Mouse (Mus musculus) kidney, postnatal 10 days (tissue): ENCODE results near the gene Ube3b.
A peak's percentile ranks its signal among the peaks of the same experiment; 100 is the strongest.

Source experiments
- DNase-seq: peaks from one replicate; pipeline ENCODE4 v3.0.0; 2021; ENCODE audit warnings: mixed read lengths

Gene Ube3b

DNA sequence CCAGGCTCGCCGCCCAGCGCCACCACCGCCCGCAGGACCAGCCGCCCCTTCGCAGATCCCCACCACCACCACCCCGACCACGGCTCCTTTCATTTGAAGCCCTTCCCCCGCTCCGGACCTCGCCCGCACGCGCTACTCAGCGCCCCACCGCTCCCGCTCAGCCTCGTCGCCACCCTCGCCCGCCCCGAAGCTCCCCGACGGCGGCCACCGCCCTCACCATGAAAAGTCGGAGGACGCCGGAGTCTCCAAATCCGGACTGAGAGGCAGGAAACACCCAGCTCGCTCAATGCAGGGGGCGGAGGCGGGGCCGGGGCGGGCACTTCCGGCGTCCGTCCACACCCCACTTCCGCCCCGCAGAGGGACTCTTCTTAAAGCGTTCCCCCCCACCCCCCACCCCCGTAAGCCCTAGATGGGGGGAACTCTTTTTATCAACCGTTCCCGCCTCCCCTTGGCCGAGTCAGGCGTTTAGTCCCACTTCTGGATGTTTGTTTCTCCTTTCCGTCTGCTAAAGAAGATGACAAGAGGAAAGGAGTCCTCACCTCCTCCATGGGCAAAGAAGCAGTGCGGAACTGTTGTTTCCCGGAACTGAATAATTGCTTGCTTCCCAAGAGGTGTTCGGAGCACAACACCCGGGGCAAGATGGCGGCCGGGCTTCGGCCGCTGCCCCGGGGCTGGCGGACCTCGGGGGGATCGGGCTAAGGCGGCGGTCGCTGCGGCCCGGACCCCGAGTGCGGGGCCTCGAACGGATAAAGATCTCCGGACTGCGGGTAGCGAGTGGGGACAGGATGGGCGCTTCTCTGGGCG is at the start of gene Ube3b, which contains the start of gene Kctd10:
Ube3b (plus strand) TSS at position 399 of the 804 bp plus-strand sequence.
Kctd10 (minus strand) TSS at position 300 of the 804 bp plus-strand sequence.
- DNase-seq, result peak; percentile 94

DNA sequence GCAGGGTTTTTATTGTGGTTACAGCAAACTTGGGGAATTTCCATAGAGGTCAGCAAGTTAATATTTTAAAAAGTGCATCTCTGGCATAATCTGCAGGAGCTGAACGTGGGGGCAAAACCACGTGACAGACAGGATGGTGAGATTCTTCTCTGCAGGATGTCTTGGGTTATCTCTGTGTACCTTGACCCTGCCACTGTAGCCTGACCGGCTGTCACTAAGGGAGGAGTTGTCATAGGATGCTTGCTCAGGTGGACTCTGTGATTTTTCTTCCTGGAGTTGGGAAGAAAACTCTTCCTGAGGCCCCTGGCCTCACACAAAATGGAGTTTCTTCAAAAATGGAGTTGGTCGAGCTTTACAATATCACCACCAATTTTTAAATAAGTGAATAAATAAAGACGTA is 37.4 kb upstream of the Ube3b start:
- DNase-seq, result no peak

DNA sequence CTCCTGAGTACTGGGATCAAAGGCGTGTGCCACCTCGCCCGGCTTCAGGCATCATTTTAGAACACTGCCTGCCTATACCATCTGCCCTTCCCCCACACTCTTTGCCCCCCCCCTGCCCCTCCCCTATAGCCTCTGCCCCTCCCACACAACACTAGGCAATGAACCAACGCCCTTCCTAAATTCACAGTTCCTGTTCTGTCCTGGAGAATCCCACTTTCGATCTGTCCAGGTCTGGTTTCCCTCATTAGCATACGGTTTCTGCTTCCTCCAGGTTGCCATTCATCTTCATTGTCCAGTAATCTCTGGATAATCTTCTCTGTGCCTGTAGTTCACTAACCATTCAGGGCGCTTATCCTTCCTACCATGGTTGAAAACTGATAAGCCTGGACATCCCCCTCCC is 36.8 kb upstream of the Ube3b start:
- DNase-seq, result no peak

DNA sequence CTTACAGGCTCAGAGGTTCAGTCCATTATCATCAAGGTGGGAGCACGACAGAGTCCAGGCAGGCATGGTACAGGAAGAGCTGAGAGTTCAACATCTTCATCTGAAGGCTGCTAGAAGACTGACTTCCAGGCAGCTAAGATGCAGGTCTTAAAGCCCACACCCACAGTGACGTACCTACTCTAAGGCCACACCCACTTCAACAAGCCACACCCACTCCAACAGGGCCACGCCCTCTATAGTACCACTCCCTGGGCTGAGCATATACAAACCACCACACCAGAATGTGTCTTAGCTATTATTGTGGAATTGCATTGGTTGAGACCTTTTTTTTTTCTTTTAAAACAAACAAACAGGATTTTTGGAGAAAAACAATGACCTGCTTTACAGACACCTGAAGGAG is 34.9 kb upstream of the Ube3b start:
- DNase-seq, result no peak

DNA sequence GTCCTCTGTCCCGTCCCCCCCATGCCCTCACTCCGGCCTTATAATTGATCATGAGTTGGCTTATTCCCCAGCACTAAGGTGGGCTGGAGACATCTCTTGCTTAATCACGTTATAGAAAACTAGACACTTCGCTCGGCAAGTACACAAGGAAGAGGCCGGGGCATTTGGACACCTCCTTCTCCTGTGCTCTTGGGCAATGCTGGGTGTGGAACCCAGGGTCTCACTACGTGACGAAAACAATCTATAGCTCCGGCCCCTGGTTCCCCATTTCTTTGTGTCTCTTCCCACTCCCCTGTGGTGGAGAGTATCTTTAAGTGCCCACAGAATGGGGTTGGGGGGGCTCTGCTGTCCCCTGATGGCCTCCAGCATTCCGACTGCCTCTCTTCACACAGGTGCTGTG is 33.4 kb upstream of the Ube3b start:
- DNase-seq, result no peak

DNA sequence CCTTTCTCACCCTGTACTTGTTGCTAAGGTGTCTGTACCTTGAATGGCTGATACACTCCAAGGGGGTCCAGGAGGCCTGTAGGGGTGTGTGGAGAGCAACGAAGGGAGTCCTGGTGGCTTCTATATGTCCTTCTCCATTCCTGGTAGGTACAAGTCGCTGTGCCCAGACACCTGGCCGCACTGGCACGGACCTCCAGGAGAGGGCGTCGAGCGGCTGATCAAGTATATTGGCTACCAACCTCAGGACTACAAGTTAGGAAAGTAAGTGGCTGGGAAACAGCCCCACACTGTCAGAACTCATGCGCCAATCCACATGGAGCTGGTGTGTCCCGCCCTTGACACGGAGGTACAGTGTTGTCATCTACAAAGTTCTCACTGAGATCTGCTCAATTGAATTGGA is 28.9 kb upstream of the Ube3b start:
- no peak for DNase-seq

DNA sequence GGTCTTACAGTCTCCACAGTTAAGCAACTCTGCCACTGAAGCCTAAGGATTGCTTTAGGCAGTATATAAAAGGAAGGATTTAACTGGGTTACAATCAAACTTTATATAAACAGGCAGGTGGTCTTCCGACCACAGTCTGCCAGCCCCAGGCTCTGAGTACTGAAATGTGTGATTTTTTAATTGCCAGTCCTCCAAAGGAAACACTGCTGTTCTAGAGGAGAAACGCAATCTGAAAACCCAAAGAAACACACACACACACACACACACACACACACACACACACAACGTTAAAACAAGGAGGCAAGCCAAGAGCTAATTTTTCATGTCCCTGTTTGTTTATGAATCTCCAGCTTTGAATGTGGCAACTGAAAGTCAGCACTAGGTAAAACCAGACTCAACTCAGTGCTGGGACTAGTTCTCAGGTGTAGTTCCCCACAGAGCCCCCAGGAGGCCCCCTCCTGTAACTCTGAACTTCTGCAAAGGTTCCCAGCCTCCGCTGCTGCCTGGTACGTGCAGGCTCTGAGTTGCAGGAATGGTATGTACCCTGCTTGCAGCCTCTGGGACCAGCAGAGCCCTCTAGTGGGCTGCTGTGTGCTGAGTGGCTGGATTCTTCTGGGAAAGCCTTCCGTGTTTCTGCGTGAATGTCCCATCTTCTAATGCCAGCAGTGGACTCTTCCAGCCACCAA is 24.0 kb upstream of the Ube3b start:
- DNase-seq, result peak; percentile 91

DNA sequence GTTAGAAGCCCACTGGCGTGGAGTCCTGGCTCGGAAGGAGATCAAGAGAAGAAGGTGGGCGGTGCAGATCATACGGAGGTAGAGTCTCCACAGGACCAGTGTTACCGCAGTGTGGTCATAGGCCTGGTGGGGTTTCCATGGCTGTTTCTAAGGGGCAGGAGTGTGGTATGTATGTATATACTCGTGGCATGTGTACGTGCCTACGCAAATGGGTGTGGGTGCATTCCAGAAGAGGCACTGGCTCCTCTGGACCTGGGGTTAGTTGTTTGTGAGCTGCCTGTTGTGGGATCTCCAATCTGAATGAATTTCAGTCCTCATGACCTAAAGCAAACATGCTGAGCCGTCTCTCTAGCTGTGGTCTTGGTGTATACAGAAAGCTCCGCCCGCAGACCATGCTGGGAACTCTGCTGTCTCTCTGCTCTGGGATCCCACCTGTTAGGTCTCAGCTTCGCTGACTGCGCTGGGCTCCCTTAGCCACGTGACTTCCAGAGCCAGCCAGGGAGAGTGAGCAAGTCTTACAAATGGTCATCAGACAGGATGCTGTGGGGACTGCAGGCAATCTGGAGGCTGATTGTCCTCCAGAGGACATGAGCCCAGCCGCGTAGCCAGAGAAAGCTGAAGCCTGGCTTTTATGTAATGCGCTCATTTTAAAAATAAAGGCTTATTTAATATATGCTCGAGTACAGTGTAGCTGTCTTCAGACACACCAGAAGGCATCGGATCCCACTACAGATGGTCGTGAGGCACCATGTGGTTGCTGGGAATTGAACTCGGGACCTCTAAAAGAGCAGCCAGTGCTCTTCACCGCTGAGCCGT is 23.3 kb upstream of the Ube3b start:
- peak; percentile 67 for DNase-seq

DNA sequence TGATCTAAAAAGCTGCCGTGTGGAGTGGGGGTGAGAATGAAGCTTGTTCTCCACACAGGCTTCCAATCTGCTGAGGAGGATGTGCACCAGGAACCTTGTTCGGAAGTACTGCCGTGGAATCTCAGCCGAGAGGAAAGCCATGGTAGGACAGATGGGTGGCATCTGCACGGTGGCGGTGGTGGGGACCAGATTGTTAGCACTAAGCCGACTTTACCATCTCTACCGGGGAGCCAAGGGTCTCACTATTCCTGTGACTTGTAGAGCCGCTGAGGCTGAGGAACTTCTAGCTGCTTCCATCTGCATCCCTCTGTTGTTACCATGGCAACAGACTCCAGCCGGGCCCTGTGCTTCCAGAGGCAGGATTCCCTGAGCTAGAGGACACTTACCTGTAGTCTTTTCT is 21.6 kb upstream of the Ube3b start:
- DNase-seq, result no peak

DNA sequence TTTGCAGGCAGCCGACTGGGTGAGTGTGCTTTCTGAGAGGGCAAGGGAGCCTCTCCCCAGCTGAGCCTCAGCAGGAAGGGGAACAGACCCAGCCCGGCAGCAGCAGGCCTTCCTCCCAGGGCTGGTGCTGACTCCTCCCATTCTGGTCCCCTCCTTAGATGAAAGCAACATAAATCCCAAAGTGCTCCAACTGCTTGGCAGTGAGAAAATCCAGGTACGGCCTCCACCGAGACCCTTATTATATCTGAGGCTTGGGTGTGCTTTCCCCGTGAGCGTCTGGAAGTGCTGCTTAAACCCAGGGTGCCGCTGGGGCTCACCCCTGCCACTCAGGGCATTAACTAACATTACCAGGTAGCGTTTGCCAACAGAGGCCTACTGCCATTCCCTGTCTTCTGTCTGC is 20.8 kb upstream of the Ube3b start:
- DNase-seq, result no peak

DNA sequence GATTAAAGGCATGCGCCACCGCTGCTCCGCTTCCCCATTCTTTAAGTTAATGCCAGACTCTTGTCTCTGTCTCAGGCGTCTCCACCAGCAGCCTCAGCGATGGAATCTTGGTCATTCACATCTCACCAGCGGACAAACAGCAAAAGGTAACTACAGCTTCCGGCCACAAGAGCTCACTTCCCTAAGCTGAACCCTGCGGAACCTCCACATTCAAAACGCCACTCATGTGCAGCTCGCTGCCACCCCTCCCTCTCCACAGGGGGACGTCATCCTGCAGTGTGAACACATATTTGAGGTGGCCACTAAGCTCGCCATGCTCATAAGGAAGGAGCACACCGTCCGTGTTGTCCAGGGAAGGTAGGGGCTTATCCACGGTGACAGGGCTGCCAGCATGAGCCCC is 19.4 kb upstream of the Ube3b start:
- no peak for DNase-seq

DNA sequence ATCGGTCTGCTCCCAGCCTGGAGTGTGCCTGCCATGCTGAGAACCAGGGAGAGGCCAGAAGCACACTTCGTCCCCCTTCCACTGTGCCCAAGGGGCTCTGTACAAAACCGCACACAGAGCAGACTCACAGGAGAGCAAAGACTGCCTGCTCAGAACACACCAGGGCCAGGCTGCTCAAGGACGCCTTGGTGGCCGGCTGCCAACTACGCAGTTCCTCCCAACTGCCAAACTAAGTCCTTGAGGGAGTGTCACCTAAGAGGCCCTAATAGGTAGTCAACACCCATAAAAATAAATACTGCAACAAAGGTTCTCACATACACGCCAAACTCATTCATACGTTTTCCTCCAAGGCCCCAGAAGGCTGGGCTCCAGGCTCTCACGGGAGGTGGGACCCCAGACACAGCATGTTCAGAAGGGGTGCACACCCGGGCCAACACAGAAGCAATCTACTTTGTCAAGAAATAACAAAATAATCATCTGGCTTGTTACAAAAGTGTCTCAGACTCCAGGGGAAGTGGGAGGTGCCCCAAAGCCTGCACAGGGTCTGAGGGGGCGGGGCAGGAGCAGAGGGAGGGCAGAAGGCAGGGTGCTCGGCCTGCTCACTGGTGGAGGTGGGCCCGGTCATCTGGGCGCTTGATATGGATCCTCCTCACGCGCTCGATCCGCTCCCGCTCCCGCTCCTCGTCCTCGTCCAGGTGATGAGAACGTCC is 15.2 kb upstream of the Ube3b start:
- DNase-seq, result peak; percentile 65

DNA sequence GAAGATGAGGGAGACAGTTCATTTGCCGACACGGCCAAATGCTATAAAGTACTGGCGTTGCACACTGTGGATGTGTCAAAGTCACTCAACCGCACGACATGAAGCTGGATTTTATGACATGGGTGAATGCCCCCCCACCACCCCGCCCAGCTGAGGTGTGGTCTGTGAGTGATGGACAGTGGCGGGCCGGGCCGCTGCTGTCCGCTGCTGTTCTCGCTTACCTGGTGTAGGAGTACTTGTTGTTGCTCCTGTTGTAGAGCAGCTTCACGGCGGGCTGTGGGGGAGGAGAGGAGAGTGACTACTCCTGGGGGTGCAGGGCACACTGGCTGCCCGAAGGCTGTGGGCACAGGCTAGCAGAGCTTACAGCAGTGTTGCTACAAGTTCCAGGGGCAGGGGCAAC is 12.3 kb upstream of the Ube3b start:
- DNase-seq, result peak; percentile 33

DNA sequence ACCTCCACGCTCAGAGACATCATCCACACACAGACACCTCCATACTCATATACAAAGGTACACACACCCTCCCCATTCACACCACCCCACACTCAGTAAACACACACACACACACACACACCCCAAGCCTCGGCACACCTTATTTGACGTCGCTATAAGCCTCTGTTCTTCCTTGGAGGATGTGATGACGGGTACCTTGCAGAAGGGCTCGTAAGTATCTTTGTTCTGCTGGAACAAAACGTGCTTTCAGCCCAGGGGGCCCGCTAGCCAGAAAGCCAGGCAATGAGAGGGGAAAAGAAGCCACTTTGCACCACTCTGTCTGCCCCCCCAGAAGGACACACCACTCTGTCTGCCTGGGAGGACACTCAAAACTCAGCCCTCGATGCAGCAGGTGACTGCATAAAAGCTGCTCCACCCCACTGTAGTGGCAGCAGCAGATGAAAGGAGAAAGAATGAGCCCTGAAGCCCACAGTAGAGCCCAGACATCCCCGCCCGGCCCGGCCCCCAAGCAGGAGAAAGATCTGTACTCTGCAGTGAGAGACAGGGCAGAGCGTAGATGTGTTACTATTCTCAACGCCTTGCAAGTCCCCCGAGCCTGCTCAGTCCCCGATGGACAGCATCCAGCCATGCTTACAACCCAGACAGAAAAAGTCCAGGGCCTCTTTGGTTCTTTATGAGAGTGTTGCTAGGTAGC is 11.5 kb upstream of the Ube3b start:
- no peak for DNase-seq

DNA sequence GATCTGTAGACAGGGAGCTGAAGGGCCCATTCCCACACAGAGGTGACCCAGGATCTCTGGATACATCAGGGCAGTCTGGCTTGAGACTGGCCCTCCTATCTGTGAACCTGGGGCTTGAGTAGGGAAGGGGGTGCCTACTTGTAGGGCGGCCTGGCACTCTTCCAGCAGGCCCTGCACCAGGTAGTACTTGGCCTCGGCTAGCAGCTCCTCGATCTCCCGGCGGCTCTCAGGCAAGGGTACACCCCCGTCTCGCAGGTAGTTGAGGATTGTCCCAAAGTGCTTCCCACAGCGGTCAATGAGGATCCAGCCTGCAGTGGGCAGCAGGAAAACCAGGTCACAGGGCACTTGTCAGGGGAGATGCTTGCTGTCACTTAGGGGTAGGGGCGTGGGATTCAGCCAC is 10.5 kb upstream of the Ube3b start:
- DNase-seq, result peak; percentile 58

DNA sequence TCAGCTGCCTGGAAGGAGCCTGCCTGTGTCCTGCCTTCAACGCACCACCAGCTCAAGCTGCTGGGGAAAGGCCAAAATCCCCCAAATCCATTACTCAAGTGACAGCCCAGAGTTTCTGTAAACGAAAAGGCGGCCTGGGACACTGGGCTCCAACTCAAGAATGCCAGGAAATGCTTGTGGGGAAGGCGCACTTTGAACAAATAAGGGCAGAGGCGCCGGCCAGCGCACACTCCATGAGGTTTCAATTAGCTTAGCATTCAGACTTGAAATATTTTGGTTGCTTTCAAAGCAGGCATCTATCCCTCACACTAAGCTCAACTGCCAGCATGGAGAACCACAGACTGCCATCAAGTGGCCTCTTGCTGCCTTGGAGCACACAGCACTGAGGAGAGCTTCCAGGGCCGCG is 10.0 kb upstream of the Ube3b start:
- peak; percentile 88 for DNase-seq

DNA sequence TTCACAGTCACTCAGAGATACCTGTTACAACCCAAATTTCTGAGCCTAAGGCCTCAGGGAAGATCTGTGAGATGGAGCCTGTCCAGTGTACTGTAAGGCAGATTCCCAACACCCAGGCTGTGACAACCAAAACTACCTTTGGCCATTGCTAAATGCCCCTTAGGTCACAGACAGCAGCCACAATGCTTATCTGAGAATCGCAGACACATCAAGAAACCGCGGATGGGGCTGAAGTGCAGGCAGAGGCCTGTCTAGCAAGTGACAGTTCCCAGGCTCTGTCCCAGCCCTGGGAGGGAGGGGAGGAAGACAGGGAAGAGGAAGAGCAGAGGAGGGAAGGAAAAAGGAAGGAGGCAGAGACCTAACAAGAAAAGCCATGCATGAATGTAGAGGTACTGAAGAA is 9.1 kb upstream of the Ube3b start:
- DNase-seq, result peak; percentile 64

DNA sequence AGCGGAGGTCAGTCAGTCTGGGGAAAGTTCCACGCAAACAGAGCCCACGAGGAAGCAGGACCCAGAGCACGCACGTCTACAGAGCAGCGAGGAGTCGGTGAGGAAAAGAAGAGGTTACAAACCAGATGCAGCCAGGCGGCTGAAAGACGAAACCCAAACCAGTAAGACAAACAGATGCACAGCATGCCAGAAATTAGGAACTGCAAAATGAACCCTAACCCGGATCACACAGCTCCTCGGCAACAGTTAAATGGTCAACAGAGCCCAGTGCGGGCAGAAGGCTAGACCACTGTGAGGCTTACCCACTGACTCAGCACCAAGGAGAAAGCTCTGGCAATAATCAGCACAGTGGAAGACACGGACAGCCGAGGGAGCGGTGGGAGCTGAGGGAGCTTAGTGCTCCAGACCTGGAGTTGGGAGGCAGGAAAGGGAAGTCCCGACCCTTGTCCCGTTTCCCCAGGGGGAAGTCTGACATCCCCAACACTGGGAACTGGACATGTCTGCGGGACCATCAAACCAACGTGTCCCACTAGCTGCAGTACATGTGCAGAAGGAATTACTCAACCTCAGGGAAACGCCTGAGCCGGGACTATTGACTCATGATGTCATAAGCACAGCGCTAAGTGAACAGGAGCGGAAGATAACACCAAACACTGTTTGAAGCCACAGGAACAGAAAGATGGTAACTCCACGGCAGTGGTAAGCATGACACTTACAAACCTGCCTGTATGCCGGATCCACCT is 8.5 kb upstream of the Ube3b start:
- DNase-seq, result peak; percentile 44

DNA sequence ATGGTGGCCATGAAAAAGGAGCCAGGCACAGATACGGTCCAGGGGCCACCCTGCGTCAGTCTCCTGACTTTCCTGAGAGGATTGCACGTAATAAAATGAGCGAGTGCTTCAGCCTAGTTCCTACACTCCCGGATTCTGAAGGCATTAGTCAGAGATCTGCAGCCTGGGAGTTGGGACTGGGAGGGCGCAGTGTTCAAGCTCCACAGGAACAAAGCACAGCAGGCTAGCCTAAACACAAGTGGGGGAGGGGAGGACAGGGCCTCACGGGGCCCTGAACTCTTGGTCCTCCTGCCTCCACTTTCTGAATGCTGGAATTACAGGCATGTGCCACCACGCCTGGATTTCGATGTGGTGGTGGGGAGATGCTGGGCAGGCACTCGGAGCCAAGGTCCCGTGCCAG is 7.8 kb upstream of the Ube3b start:
- DNase-seq, result no peak

DNA sequence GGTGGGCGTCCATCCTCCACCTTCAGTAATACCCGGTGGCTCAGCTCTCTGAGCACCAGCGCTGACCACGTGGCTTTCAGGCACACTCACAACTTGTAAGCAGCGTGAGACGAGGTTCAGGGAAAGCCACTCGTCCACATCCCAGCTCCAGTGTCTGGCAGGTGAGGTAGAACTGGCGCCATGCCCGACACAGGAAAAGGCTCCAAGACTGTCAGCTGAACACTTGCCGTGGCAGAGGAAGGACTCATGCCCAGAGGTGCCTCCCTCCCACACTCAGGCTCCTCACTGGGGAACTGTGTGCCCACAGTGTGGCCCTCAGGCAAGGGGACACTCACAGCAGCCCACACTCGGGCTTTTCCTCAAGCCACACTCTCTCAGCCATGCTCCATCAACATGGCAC is 7.2 kb upstream of the Ube3b start:
- peak; percentile 67 for DNase-seq

DNA sequence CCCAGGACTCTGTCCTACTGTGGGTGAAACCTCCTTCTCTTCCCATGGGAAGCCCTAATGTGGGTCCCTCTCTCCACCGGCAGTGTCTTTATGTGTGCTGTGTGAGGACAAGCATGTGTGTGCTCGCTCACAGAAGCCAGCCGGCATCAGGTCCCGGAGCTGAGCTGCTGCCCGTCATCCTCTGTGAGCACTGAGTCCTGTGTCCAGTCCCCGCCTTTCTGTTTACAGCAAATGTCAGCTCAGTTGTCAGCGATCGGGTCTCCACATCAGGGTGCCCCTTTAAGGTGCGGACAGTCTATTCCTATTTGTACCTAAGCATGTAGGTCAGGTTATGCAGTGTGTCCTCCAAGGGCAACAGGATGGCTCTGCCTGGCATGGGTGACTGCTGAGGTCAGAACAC is 6.8 kb upstream of the Ube3b start:
- no peak for DNase-seq
